Mouse (Mus musculus): ENCODE data around the gene Fto. TPM values are rescaled to one million over a fixed set of nuclear protein-coding genes. Genes with fewer than 3 reads are reported as not detected.

Gene Fto
- polyA plus RNA-seq, 1 experiment from 2014 or later, result 113 TPM

DNA sequence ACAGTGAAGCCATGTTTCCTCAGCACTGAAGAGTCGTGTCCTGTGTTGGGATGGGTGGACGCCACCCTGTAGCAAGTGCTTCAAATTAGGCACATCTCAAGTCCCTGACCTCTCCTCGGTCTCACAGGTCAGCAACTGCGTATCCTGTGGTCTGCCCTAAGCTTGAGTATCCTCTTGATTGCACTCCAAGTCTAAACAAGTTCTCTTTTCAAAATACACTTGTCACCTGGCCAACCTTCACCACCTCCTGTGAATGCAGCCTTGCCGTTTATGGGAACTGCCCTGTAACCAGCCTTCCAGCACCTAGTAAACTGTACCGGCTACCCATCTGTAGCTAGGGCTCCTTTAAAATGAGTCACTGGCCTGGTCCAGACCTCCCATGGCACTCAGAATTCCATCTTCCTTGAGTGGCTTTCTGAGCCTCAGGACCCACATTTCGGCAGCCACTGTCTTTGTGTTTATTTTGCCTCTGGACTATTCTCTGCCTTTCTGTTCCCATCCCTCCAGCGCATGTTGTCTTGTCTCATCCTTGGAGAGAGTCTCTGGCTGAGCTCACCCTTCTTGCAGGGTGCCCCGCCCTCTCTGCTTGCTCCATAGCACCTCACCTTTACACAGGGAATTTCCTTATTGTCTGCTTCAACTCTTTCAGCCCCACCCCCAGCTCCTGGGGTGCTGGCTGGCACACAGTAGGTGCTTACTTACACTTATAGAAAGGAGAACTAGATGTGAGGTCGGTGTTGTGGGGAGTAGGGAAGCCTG is 181.4 kb downstream of the Fto start:
- Histone ChIP-seq H3K4me3 (ENCODE audit: low read depth, low read length) (no peak overlapping the region), H3K36me3 (ENCODE audit: control insufficient read depth, insufficient read depth, low read length) (no peaks in the 10 kb centered on the region), H3K4me1 (ENCODE audit: control insufficient read depth, insufficient read depth, low read length) (peaks cover 5% of the 10 kb centered on the region), H3K27me3 (ENCODE audit: control insufficient read depth, insufficient read depth, low read length) (no peaks in the 10 kb centered on the region), H3K9me3 (ENCODE audit: control insufficient read depth, low read length) (no peaks in the 10 kb centered on the region), H3K9ac (ENCODE audit: low read length) (no peak overlapping the region), H3K27ac (ENCODE audit: low read depth, low read length) (no peak overlapping the region), H3K4me2 (ENCODE audit: low read depth) (no peak overlapping the region)
- DNase-seq (ENCODE audit: low spot score) (no peak), ATAC-seq (ENCODE audit: insufficient read depth, low FRiP score, low TSS enrichment) (no peak)
- 55% methylated on average over 10 of the region's 10 CpGs for WGBS

GRCm38 (mm10) chr8:91495260-91495601 is 181.9 kb downstream of the Fto start:
- H3K4me2 ChIP-seq (ENCODE audit: low read depth), result no peak overlapping the region
- WGBS, result 64% methylated on average over 2 of the region's 2 CpGs
- DNase-seq (ENCODE audit: low spot score) (no peak), ATAC-seq (ENCODE audit: insufficient read depth, low FRiP score, low TSS enrichment) (no peak)
- H3K4me1 ChIP-seq (ENCODE audit: control insufficient read depth, insufficient read depth, low read length), result no peaks in the 10 kb centered on the region
- H3K9ac ChIP-seq (ENCODE audit: low read length), result no peak overlapping the region
- no peaks in the 10 kb centered on the region for H3K27me3 ChIP-seq (ENCODE audit: control insufficient read depth, insufficient read depth, low read length)
- no peak overlapping the region for H3K4me3 ChIP-seq (ENCODE audit: low read depth, low read length)
- no peak overlapping the region for H3K27ac ChIP-seq (ENCODE audit: low read depth, low read length)
- no peaks in the 10 kb centered on the region for H3K9me3 ChIP-seq (ENCODE audit: control insufficient read depth, low read length)
- no peaks in the 10 kb centered on the region for H3K36me3 ChIP-seq (ENCODE audit: control insufficient read depth, insufficient read depth, low read length)

DNA sequence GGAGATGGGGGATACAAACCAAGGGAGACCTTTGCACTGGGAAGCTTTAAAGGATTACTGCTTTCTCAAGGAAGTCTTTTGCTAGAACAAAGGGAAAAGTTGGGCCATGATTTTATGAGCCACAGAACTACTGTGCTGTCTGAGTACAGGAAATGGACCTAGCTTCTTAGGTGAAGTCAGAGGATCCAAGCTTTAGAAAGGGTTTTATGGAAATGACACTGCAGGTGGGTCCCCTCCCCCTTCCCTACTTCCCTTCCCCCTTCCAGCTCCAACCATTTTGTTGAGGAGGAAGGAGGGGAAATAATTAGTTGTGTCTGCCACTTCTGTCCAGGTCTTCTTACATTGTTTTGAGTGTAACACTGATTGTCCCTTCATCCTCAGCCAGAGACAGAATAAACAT is 182.7 kb downstream of the Fto start:
- no peak overlapping the region for H3K27ac ChIP-seq (ENCODE audit: low read depth, low read length)
- H3K27me3 ChIP-seq (ENCODE audit: control insufficient read depth, insufficient read depth, low read length), result no peaks in the 10 kb centered on the region
- H3K4me1 ChIP-seq (ENCODE audit: control insufficient read depth, insufficient read depth, low read length), result no peaks in the 10 kb centered on the region
- no peaks in the 10 kb centered on the region for H3K36me3 ChIP-seq (ENCODE audit: control insufficient read depth, insufficient read depth, low read length)
- H3K4me2 ChIP-seq (ENCODE audit: low read depth), result no peak overlapping the region
- ATAC-seq (ENCODE audit: insufficient read depth, low FRiP score, low TSS enrichment) (no peak), DNase-seq (ENCODE audit: low spot score) (no peak)
- no peaks in the 10 kb centered on the region for H3K9me3 ChIP-seq (ENCODE audit: control insufficient read depth, low read length)
- H3K9ac ChIP-seq (ENCODE audit: low read length), result no peak overlapping the region
- H3K4me3 ChIP-seq (ENCODE audit: low read depth, low read length), result no peak overlapping the region

DNA sequence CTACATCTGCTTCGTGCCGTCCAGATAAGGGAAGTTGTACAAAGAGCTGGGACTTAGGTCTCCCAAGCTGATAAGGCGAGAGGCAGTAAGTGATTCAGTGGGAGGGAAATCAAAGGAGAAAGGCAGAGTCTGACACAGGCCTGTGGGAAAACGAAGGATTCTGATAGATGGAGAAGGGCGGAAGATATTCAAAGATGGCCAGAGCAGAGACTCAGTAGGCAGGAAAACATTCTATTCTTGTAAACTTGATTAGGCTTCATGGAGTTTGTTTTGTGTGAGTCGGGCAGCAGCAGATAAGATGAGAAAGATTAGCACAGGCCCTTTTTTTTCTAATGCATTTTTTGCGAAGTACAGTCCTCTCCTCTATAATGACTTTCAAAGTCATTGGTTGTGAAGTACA is 183.6 kb downstream of the Fto start:
- H3K27me3 ChIP-seq (ENCODE audit: control insufficient read depth, insufficient read depth, low read length), result no peaks in the 10 kb centered on the region; the same call in 1 of the 2 replicates
- H3K36me3 ChIP-seq (ENCODE audit: control insufficient read depth, insufficient read depth, low read length), result no peaks in the 10 kb centered on the region
- ATAC-seq (ENCODE audit: insufficient read depth, low FRiP score, low TSS enrichment) (no peak), DNase-seq (ENCODE audit: low spot score) (no peak)
- no peaks in the 10 kb centered on the region for H3K4me1 ChIP-seq (ENCODE audit: control insufficient read depth, insufficient read depth, low read length)
- no peaks in the 10 kb centered on the region for H3K9me3 ChIP-seq (ENCODE audit: control insufficient read depth, low read length)
- H3K4me3 ChIP-seq (ENCODE audit: low read depth, low read length), result no peak overlapping the region
- no peak overlapping the region for H3K27ac ChIP-seq (ENCODE audit: low read depth, low read length)
- H3K4me2 ChIP-seq (ENCODE audit: low read depth), result no peak overlapping the region
- WGBS, result 79% methylated on average over 7 of the region's 7 CpGs
- no peak overlapping the region for H3K9ac ChIP-seq (ENCODE audit: low read length)

- ATAC-seq (ENCODE audit: insufficient read depth, low FRiP score, low TSS enrichment) (no peak), DNase-seq (ENCODE audit: low spot score) (no peak)
- 84% methylated on average over 9 of the region's 9 CpGs for WGBS
These were observed 185.3 kb downstream of the Fto start for GRCm38 (mm10) chr8:91498611-91499010.

GRCm38 (mm10) chr8:91499303-91499702 is 186.0 kb downstream of the Fto start:
- Histone ChIP-seq H3K9me3 (ENCODE audit: control insufficient read depth, low read length) (no peaks in the 10 kb centered on the region), H3K4me1 (ENCODE audit: control insufficient read depth, insufficient read depth, low read length) (peaks cover 6% of the 10 kb centered on the region; the same call in 1 of the 2 replicates), H3K36me3 (ENCODE audit: control insufficient read depth, insufficient read depth, low read length) (no peaks in the 10 kb centered on the region), H3K27ac (ENCODE audit: low read depth, low read length) (no peak overlapping the region), H3K9ac (ENCODE audit: low read length) (no peak overlapping the region), H3K27me3 (ENCODE audit: control insufficient read depth, insufficient read depth, low read length) (peaks cover 2% of the 10 kb centered on the region; the same call in 1 of the 2 replicates), H3K4me2 (ENCODE audit: low read depth) (no peak overlapping the region), H3K4me3 (ENCODE audit: low read depth, low read length) (no peak overlapping the region)
- 81% methylated on average over 2 of the region's 2 CpGs for WGBS
- DNase-seq (ENCODE audit: low spot score), result no peak
- no peak for ATAC-seq (ENCODE audit: insufficient read depth, low FRiP score, low TSS enrichment)

More at GRCm38 (mm10) chr8:91498611-91499010, 185.3 kb downstream of the Fto start:
- H3K9me3 ChIP-seq (ENCODE audit: control insufficient read depth, low read length), result no peaks in the 10 kb centered on the region
- no peak overlapping the region for H3K4me3 ChIP-seq (ENCODE audit: low read depth, low read length)
- H3K36me3 ChIP-seq (ENCODE audit: control insufficient read depth, insufficient read depth, low read length), result no peaks in the 10 kb centered on the region
- peaks cover 2% of the 10 kb centered on the region; the same call in 1 of the 2 replicates for H3K27me3 ChIP-seq (ENCODE audit: control insufficient read depth, insufficient read depth, low read length)
- H3K9ac ChIP-seq (ENCODE audit: low read length), result no peak overlapping the region
- no peak overlapping the region for H3K4me2 ChIP-seq (ENCODE audit: low read depth)
- peaks cover 6% of the 10 kb centered on the region; the same call in 1 of the 2 replicates for H3K4me1 ChIP-seq (ENCODE audit: control insufficient read depth, insufficient read depth, low read length)
- no peak overlapping the region for H3K27ac ChIP-seq (ENCODE audit: low read depth, low read length)

DNA sequence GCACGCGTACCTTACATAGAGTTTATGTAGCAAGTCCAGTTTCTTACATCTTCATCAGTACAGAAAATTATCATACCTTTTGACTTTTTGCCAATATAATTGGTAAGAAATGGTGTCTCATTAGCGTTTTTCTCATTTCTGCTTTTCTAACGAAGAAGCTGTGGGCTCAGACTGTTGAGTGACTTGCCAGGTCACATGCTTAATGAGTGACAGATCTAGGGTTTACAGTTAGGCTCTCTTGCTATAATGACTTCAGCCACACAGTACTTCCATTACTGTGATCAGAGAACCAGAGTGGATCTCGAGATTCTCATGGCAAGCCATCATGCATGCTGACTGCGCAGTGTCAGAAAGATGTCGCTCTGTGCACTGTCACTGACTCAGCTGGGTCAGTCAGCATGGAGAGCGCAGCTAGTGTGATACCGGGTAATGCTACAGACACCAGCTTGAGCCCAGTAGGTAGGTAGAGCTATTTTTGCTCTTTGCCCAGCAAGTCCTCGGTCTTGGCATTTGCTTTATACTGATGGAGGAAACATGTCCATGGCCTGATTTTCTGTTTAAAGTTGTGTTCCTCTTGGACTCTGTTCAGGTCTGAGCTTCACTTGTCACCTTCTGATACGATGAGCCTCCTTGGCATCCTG is 188.8 kb downstream of the Fto start:
- Histone ChIP-seq H3K36me3 (ENCODE audit: control insufficient read depth, insufficient read depth, low read length) (no peaks in the 10 kb centered on the region), H3K4me1 (ENCODE audit: control insufficient read depth, insufficient read depth, low read length) (peaks cover 8% of the 10 kb centered on the region; the same call in 1 of the 2 replicates), H3K27me3 (ENCODE audit: control insufficient read depth, insufficient read depth, low read length) (peaks cover 11% of the 10 kb centered on the region), H3K9me3 (ENCODE audit: control insufficient read depth, low read length) (no peaks in the 10 kb centered on the region), H3K9ac (ENCODE audit: low read length) (no peak overlapping the region), H3K4me2 (ENCODE audit: low read depth) (no peak overlapping the region), H3K27ac (ENCODE audit: low read depth, low read length) (no peak overlapping the region), H3K4me3 (ENCODE audit: low read depth, low read length) (no peak overlapping the region)
- no peak for ATAC-seq (ENCODE audit: insufficient read depth, low FRiP score, low TSS enrichment)
- no peak for DNase-seq (ENCODE audit: low spot score)
- WGBS, result 89% methylated on average over 11 of the region's 11 CpGs

DNA sequence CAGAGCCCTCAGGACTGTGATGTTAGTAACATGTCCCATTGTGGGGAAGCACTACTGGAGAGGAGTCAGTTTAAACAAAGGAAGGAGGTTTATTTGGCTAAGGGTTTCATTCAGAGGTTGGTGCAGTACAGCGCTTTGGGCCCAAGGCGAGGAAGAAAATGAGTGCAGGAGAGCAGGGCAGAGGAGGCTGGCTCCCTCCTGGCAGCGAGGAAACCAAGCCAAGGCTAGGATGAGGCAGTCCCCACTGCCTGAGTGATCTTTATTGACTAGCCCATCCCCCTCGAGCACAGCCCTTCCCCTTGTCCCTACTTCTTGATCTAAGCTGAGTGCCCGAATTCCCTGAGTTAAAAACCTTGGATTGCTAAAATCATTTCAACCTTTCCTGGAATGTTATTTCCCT is 189.5 kb downstream of the Fto start:
- H3K9me3 ChIP-seq (ENCODE audit: control insufficient read depth, low read length), result no peaks in the 10 kb centered on the region
- H3K27me3 ChIP-seq (ENCODE audit: control insufficient read depth, insufficient read depth, low read length), result peaks cover 11% of the 10 kb centered on the region
- no peak overlapping the region for H3K27ac ChIP-seq (ENCODE audit: low read depth, low read length)
- H3K36me3 ChIP-seq (ENCODE audit: control insufficient read depth, insufficient read depth, low read length), result no peaks in the 10 kb centered on the region
- 35% methylated on average over 5 of the region's 5 CpGs for WGBS
- ATAC-seq (ENCODE audit: insufficient read depth, low FRiP score, low TSS enrichment), result no peak
- H3K4me3 ChIP-seq (ENCODE audit: low read depth, low read length), result no peak overlapping the region
- DNase-seq (ENCODE audit: low spot score), result no peak
- H3K9ac ChIP-seq (ENCODE audit: low read length), result no peak overlapping the region
- H3K4me2 ChIP-seq (ENCODE audit: low read depth), result no peak overlapping the region
- H3K4me1 ChIP-seq (ENCODE audit: control insufficient read depth, insufficient read depth, low read length), result peaks cover 8% of the 10 kb centered on the region

- H3K9ac ChIP-seq (ENCODE audit: low read length), result no peak overlapping the region
- ATAC-seq (ENCODE audit: insufficient read depth, low FRiP score, low TSS enrichment) (no peak), DNase-seq (ENCODE audit: low spot score) (no peak)
- no peak overlapping the region for H3K4me3 ChIP-seq (ENCODE audit: low read depth, low read length)
- 76% methylated on average over 3 of the region's 3 CpGs for WGBS
- no peaks in the 10 kb centered on the region for H3K9me3 ChIP-seq (ENCODE audit: control insufficient read depth, low read length)
- peaks cover 20% of the 10 kb centered on the region for H3K4me1 ChIP-seq (ENCODE audit: control insufficient read depth, insufficient read depth, low read length)
- H3K36me3 ChIP-seq (ENCODE audit: control insufficient read depth, insufficient read depth, low read length), result no peaks in the 10 kb centered on the region
- H3K27ac ChIP-seq (ENCODE audit: low read depth, low read length), result no peak overlapping the region
- H3K4me2 ChIP-seq (ENCODE audit: low read depth), result no peak overlapping the region
- H3K27me3 ChIP-seq (ENCODE audit: control insufficient read depth, insufficient read depth, low read length), result peaks cover 11% of the 10 kb centered on the region
These were observed 191.0 kb downstream of the Fto start for GRCm38 (mm10) chr8:91504360-91504759.

Data from neural tube, embryonic 11.5 days (tissue).